Mouse (Mus musculus) stomach, embryonic 16.5 days (tissue): ENCODE data around the gene Upf1. TPM values are rescaled to one million over a fixed set of nuclear protein-coding genes. Genes with fewer than 3 reads are reported as not detected.
A peak's percentile ranks its signal among the peaks of the same experiment; 100 is the strongest.

Experiments used
- ATAC-seq: fragments of 200-750 bp; cut with Nextera tagmentation; 2 replicates; pipeline ENCODE4 v1.8.0; 2017; ENCODE audit warnings: moderate number of reproducible peaks, moderate TSS enrichment; ENCODE audit not compliant: insufficient read depth, low FRiP score
- H3K27ac ChIP-seq: fragments of 300-500 bp; sonication (generic); 2 replicates; pipeline ENCODE4 v1.5.1; 2014; ENCODE audit warnings: low read length
- H3K27me3 ChIP-seq: fragments of 300-500 bp; sonication (generic); 2 replicates; pipeline ENCODE4 v1.6.1; 2014; ENCODE audit warnings: low read length, control low read depth, mixed read lengths; ENCODE audit not compliant: control insufficient read depth, insufficient read depth
- H3K36me3 ChIP-seq: fragments of 300-500 bp; sonication (generic); 2 replicates; pipeline ENCODE4 v1.6.1; 2014; ENCODE audit warnings: low read length; ENCODE audit not compliant: control insufficient read depth, insufficient read depth
- H3K4me1 ChIP-seq: fragments of 300-500 bp; sonication (generic); 2 replicates; pipeline ENCODE4 v1.6.1; 2014; ENCODE audit warnings: low read length, control low read depth, mixed read lengths; ENCODE audit not compliant: control insufficient read depth, insufficient read depth
- H3K4me2 ChIP-seq: fragments of 300-500 bp; sonication (generic); 2 replicates; pipeline ENCODE4 v1.6.1; 2014; ENCODE audit warnings: low read depth, low read length, mixed read lengths
- H3K4me3 ChIP-seq: fragments of 300-500 bp; sonication (generic); replicated peaks from 2 replicates; pipeline ENCODE4 v1.5.1; 2014; ENCODE audit warnings: mild to moderate bottlenecking, low read length
- H3K9ac ChIP-seq: fragments of 300-500 bp; sonication (generic); 2 replicates; pipeline ENCODE4 v1.6.1; 2014; ENCODE audit warnings: low read length
- H3K9me3 ChIP-seq: fragments of 300-500 bp; sonication (generic); replicated peaks from 2 replicates; pipeline ENCODE4 v1.6.1; 2016; ENCODE audit warnings: low read length, control low read depth; ENCODE audit not compliant: control insufficient read depth
- WGBS: fragments of 180-500 bp; shearing (Covaris S2); extraction: QIAGEN DNeasy Blood & Tissue Kit; methylation state at CpG from one replicate; pipeline ENCODE4 v1.1.7; 2014; 5-methylcytosine and 5-hydroxymethylcytosine counted together
- polyA plus RNA-seq: library from polyadenylated mRNA; unstranded; fragments of >200 nt; fragmentation: Nextera tagmentation; extraction: Ambion mirVana; gene quantifications from 2 replicates; pipeline ENCODE4 v1.2.1, GENCODE M21; 2015

The Upf1 gene
- polyA plus RNA-seq, 1 experiment from 2014 or later: 8.2 TPM

DNA sequence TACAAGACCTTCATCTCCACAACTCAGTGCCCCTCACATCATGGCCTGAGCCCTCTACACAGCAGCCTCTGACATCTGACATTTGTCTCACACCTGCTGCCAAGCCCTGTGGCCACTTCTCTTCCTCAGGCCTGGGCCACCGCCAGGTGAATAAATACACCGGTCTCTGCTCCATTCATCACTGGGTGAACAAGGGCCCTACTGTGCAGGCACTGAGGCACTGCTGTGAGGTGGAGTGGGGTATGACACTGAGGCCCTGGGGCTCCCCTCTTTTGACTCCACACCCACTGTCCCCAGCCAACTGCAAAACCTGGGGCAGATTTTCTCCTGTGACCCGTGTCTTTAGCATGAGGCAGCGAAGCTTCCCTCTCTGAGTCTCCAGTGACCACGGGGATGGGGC lies 13.5 kb upstream of the Upf1 start:
- no peak; the same call in 1 of the 2 replicates for ATAC-seq
- Histone ChIP-seq H3K4me1 (peaks cover 3% of the 10 kb centered on the region; the same call in 1 of the 2 replicates), H3K4me2 (no peak overlapping the region), H3K27ac (no peak overlapping the region), H3K4me3 (no peak overlapping the region), H3K27me3 (no peaks in the 10 kb centered on the region), H3K9ac (no peak overlapping the region; the same call in 1 of the 2 replicates), H3K9me3 (no peaks in the 10 kb centered on the region), H3K36me3 (no peaks in the 10 kb centered on the region)
- WGBS: 55% methylated on average over 5 of the region's 5 CpGs

DNA sequence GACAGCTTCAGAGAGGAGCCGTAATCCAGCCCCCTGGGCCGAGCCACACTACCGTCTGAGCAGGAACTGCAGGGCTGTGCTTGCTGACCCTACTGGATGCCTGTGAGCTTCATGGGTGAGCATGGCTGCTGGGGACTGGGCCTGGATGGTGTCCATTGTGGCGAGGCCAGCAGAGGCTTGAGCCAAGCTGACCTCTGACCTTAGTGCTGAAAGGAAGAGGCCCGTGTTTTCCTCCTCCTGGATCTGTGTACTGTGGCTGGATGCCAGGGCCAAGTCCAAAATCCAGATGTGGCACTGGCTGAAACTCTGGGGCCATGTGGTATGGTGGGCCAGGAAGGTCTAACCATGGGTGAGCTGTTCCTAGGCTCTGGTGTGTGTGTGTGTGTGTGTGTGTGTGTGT lies 11.0 kb upstream of the Upf1 start:
- Histone ChIP-seq H3K9ac (no peak overlapping the region), H3K9me3 (no peaks in the 10 kb centered on the region), H3K4me3 (no peak overlapping the region), H3K4me2 (no peak overlapping the region), H3K27me3 (no peaks in the 10 kb centered on the region), H3K4me1 (peaks cover 6% of the 10 kb centered on the region; the same call in 1 of the 2 replicates), H3K36me3 (no peaks in the 10 kb centered on the region), H3K27ac (no peak overlapping the region)
- WGBS: 50% methylated on average over 5 of the region's 5 CpGs
- peak; percentile 70 for ATAC-seq

- 70% methylated on average over 10 of the region's 10 CpGs for WGBS
These were observed 8.5 kb upstream of the Upf1 start for GRCm38 (mm10) chr8:70361484-70362032.

DNA sequence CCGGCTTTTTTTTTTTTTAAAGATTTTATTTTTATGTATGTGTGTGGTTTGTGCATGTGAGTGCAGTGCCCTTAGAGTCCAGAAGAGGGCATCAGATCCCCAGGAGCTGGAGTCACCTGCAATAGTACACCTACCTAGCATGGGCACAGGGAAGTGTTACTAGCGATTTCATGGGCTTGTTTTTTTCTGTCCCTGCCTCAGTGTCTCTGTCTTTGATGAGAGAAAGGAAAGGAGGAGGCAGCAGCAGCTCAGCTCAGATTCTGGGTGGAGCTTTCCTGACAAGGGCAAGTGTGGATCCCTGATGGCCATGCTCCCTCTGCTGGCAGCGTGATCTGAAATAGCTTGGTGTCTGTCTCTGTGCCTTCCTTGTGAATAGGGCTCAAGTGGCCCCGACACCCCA lies 7.7 kb upstream of the Upf1 start:
- no peak overlapping the region for H3K27ac ChIP-seq
- no peak overlapping the region for H3K9ac ChIP-seq
- ATAC-seq: no peak
- peaks cover 6% of the 10 kb centered on the region; the same call in 1 of the 2 replicates for H3K4me1 ChIP-seq
- no peaks in the 10 kb centered on the region for H3K9me3 ChIP-seq
- no peak overlapping the region for H3K4me3 ChIP-seq
- no peaks in the 10 kb centered on the region for H3K27me3 ChIP-seq
- no peaks in the 10 kb centered on the region for H3K36me3 ChIP-seq
- WGBS: 47% methylated on average over 4 of the region's 4 CpGs
- H3K4me2 ChIP-seq: no peak overlapping the region

More at GRCm38 (mm10) chr8:70361484-70362032, 8.5 kb upstream of the Upf1 start:
- no peak overlapping the region for H3K4me3 ChIP-seq
- H3K4me1 ChIP-seq: peaks cover 6% of the 10 kb centered on the region; the same call in 1 of the 2 replicates
- no peak overlapping the region for H3K9ac ChIP-seq
- no peaks in the 10 kb centered on the region for H3K9me3 ChIP-seq
- no peaks in the 10 kb centered on the region for H3K36me3 ChIP-seq
- no peaks in the 10 kb centered on the region for H3K27me3 ChIP-seq
- no peak overlapping the region for H3K4me2 ChIP-seq
- no peak overlapping the region for H3K27ac ChIP-seq
- no peak for ATAC-seq

- no peak overlapping the region for H3K4me3 ChIP-seq
- H3K9me3 ChIP-seq: no peaks in the 10 kb centered on the region
- no peaks in the 10 kb centered on the region for H3K27me3 ChIP-seq
- H3K4me1 ChIP-seq: peaks cover 6% of the 10 kb centered on the region; the same call in 1 of the 2 replicates
- WGBS: 40% methylated on average over 3 of the region's 3 CpGs
- H3K27ac ChIP-seq: no peak overlapping the region
- H3K9ac ChIP-seq: no peak overlapping the region
- no peak overlapping the region for H3K4me2 ChIP-seq
- H3K36me3 ChIP-seq: no peaks in the 10 kb centered on the region
- no peak; the same call in 1 of the 2 replicates for ATAC-seq
These were observed 6.3 kb upstream of the Upf1 start for GRCm38 (mm10) chr8:70359411-70359810.

GRCm38 (mm10) chr8:70356111-70356510 lies 3.0 kb upstream of the Upf1 start:
- Histone ChIP-seq H3K27me3 (no peaks in the 10 kb centered on the region), H3K36me3 (no peaks in the 10 kb centered on the region), H3K9ac (no peak overlapping the region), H3K4me1 (peaks cover 22% of the 10 kb centered on the region), H3K27ac (peak overlapping the region; percentile 14; the same call in 1 of the 2 replicates), H3K9me3 (no peaks in the 10 kb centered on the region), H3K4me3 (no peak overlapping the region), H3K4me2 (no peak overlapping the region)
- no peak for ATAC-seq
- 86% methylated on average over 1 of the region's 1 CpGs for WGBS

- no peak for ATAC-seq
- Histone ChIP-seq H3K36me3 (no peaks in the 10 kb centered on the region), H3K4me3 (peak overlapping the region; percentile 78), H3K4me1 (peaks cover 32% of the 10 kb centered on the region), H3K9ac (peak overlapping the region; percentile 69), H3K27me3 (no peaks in the 10 kb centered on the region), H3K4me2 (peak overlapping the region; percentile 61), H3K9me3 (no peaks in the 10 kb centered on the region), H3K27ac (peak overlapping the region; percentile 81)
- 46% methylated on average over 4 of the region's 4 CpGs for WGBS
These were observed 926 bp upstream of the Upf1 start for GRCm38 (mm10) chr8:70354004-70354403.

- H3K4me1 ChIP-seq: peaks cover 38% of the 10 kb centered on the region
- ATAC-seq: peak; percentile 19; the same call in 1 of the 2 replicates
- H3K4me2 ChIP-seq: peak overlapping the region; percentile 98
- no peaks in the 10 kb centered on the region for H3K9me3 ChIP-seq
- 1% methylated on average over 53 of the region's 64 CpGs for WGBS
- H3K27ac ChIP-seq: peak overlapping the region; percentile 86
- H3K36me3 ChIP-seq: no peaks in the 10 kb centered on the region
- peak overlapping the region; percentile 97 for H3K9ac ChIP-seq
- H3K4me3 ChIP-seq: peak overlapping the region; percentile 78
- no peaks in the 10 kb centered on the region for H3K27me3 ChIP-seq
These were observed 374 bp downstream of the Upf1 start for GRCm38 (mm10) chr8:70352657-70353151.

DNA sequence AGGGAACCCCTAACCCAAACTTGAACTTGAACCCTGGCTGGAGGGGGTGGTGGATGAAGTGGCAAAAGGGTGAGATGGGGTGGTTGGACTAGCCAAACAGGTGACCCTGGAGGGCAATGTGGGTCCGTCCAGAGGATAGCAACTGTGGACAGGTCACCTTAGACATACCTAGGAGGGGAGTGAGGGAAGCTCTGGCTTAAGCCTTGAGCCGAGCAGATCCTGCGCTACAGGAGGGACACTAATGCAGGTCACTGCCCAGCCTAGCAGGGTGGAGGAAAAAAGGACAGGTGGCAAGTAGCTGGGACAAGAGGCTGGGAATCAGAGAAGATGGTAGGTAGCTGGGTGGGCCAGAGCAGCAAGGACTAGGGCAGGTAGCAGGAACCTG lies 1.1 kb downstream of the Upf1 start:
- 14% methylated on average over 3 of the region's 3 CpGs for WGBS
- Histone ChIP-seq H3K27ac (peak overlapping the region; percentile 86), H3K27me3 (no peaks in the 10 kb centered on the region), H3K9me3 (no peaks in the 10 kb centered on the region), H3K4me1 (peaks cover 38% of the 10 kb centered on the region), H3K36me3 (no peaks in the 10 kb centered on the region), H3K4me2 (peak overlapping the region; percentile 98), H3K9ac (peak overlapping the region; percentile 97), H3K4me3 (peak overlapping the region; percentile 78)
- no peak for ATAC-seq
